Mouse (Mus musculus) CD4-positive, CD25-positive, alpha-beta regulatory T cell, adult 4 months (primary cell): ENCODE measurements around the gene Vcp. TPM values are rescaled to one million over a fixed set of nuclear protein-coding genes. Genes with fewer than 3 reads are reported as not detected.

Experiments used
- ATAC-seq: one replicate; pipeline ENCODE4 v1.8.0; 2017
- polyA plus RNA-seq, 2 experiments: library from polyadenylated mRNA; unstranded; fragments of 100-300 nt; shearing (Covaris generic); gene quantifications; one replicate each; pipeline ENCODE4 v1.2.1; 2017

Gene Vcp
- 100 to 1,000 TPM; 164 to 202 TPM for polyA plus RNA-seq

GRCm38 (mm10) chr4:43000141-43000986 lies at the start of gene Vcp:
Vcp (minus strand) TSS chr4:43000507.
- peak; percentile 94 for ATAC-seq

- peak; percentile 55 for ATAC-seq
These were observed 46.9 kb upstream of the Vcp start for GRCm38 (mm10) chr4:43047231-43047630.

GRCm38 (mm10) chr4:43046607-43047006 lies 46.3 kb upstream of the Vcp start:
- no peak for ATAC-seq

GRCm38 (mm10) chr4:43045659-43046302 lies 45.5 kb upstream of the Vcp start, which contains the start of gene Fam214b:
Fam214b (minus strand) TSS chr4:43046220.
- peak; percentile 73 for ATAC-seq

GRCm38 (mm10) chr4:43045285-43045658 lies 45.0 kb upstream of the Vcp start:
- no peak for ATAC-seq

GRCm38 (mm10) chr4:43044673-43045072 lies 44.4 kb upstream of the Vcp start:
- no peak for ATAC-seq

- ATAC-seq: peak; percentile 48
These were observed 43.5 kb upstream of the Vcp start for GRCm38 (mm10) chr4:43043644-43044357.

- no peak for ATAC-seq
These were observed 40.7 kb upstream of the Vcp start for GRCm38 (mm10) chr4:43040881-43041547.

GRCm38 (mm10) chr4:43040114-43040572 lies 39.8 kb upstream of the Vcp start:
- ATAC-seq: peak; percentile 94

GRCm38 (mm10) chr4:43039609-43040008 lies 39.3 kb upstream of the Vcp start:
- ATAC-seq: no peak

GRCm38 (mm10) chr4:43038567-43039495 lies 38.5 kb upstream of the Vcp start:
- no peak for ATAC-seq

GRCm38 (mm10) chr4:43037860-43038566 lies 37.7 kb upstream of the Vcp start:
- ATAC-seq: no peak

- no peak for ATAC-seq
These were observed 36.0 kb upstream of the Vcp start for GRCm38 (mm10) chr4:43036356-43036755.

GRCm38 (mm10) chr4:43035851-43036250 lies 35.5 kb upstream of the Vcp start:
- no peak for ATAC-seq

- no peak for ATAC-seq
These were observed 33.2 kb upstream of the Vcp start for GRCm38 (mm10) chr4:43033481-43033880.

GRCm38 (mm10) chr4:43032501-43032900 lies 32.2 kb upstream of the Vcp start:
- ATAC-seq: no peak

- peak; percentile 96 for ATAC-seq
These were observed 31.1 kb upstream of the Vcp start, which contains the start of gene Stoml2 for GRCm38 (mm10) chr4:43031237-43031995. Stoml2 (minus strand) TSS chr4:43031710.

- peak; percentile 44 for ATAC-seq
These were observed 30.5 kb upstream of the Vcp start for GRCm38 (mm10) chr4:43030780-43031230.

GRCm38 (mm10) chr4:43030352-43030751 lies 30.0 kb upstream of the Vcp start:
- no peak for ATAC-seq

GRCm38 (mm10) chr4:43029749-43030148 lies 29.4 kb upstream of the Vcp start:
- no peak for ATAC-seq
